Mouse (Mus musculus) G1E (cell line): ENCODE results near the gene Lsm6.

ENCODE experiments used
- CTCF ChIP-seq: IDR thresholded peaks from 2 replicates; pipeline ENCODE4 v1.5.1; 2012; ENCODE audit warnings: low read depth, low read length, inconsistent platforms, mixed read lengths
- GATA1 ChIP-seq: IDR thresholded peaks from 2 replicates; pipeline ENCODE4 v1.6.1; 2012; ENCODE audit warnings: borderline replicate concordance, low read length, inconsistent platforms, mixed read lengths
- GATA2 ChIP-seq: IDR thresholded peaks from 2 replicates; pipeline ENCODE4 v1.6.1; 2012; ENCODE audit warnings: low read depth, low read length, inconsistent platforms, borderline replicate concordance
- POLR2AphosphoS5 ChIP-seq: IDR thresholded peaks from 2 replicates; pipeline ENCODE4 v1.6.1; 2012; ENCODE audit warnings: low read depth, low read length, inconsistent platforms; ENCODE audit not compliant: insufficient replicate concordance
- TAL1 ChIP-seq: conservative IDR thresholded peaks from 2 replicates; pipeline ENCODE4 v1.6.1; 2012; ENCODE audit warnings: low read depth, low read length, inconsistent platforms, mixed read lengths

DNA sequence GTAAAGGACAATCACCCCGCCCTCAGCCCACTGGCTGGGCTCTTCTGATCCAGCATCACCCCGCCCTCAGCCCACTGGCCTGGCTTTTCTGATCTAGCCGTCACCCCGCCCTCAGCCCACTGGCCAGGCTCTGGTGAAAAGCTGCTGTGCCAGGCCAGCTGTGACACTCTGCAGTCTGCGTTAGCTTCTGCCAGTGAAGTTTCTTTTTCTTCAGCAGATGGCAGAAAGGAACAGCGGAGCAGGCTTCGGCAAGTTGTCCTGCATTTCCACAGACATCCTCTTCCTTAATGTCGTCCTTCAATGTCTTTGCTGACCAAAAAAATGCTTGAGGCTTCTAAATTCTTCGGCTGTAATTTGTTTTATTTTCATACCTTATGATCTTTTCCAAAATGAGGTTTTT, 41.1 kb upstream of the Lsm6 start:
- no peak for TF ChIP-seq POLR2AphosphoS5
- no peak for TF ChIP-seq CTCF
- no peak for TF ChIP-seq GATA1
- TF ChIP-seq TAL1 = no peak
- TF ChIP-seq GATA2 = no peak
